Mouse (Mus musculus): ENCODE results near the gene Smox. TPM values are rescaled to one million over a fixed set of nuclear protein-coding genes. Genes with fewer than 3 reads are reported as not detected.

Smox gene
- polyA plus RNA-seq, 1 experiment from 2014 or later, result 21.2 TPM

Other genes starting within 250 kb of the Smox start
- gene Pank2, start 229.0 kb upstream of the Smox start, polyA plus RNA-seq (2014; fragmentation: Nextera tagmentation; extraction: Ambion mirVana), result 35.9 and 37.6 TPM in 2 replicates
- gene Rnf24, start 138.6 kb upstream of the Smox start, polyA plus RNA-seq (2014; fragmentation: Nextera tagmentation; extraction: Ambion mirVana), result 2.7 and 3.0 TPM in 2 replicates
- gene Adra1d, start 70.8 kb downstream of the Smox start, polyA plus RNA-seq (2014; fragmentation: Nextera tagmentation; extraction: Ambion mirVana), result 0.09 and 0.27 TPM in 2 replicates